In genomic region chr11:28365209-28365928, GRCm38 (mm10) we compare ENCODE assay signal across 8 mouse cellular contexts. TPM values are rescaled to one million over a fixed set of nuclear protein-coding genes. Genes with fewer than 3 reads are reported as not detected.
DNase-seq lines count a peak whose midpoint lies in the region; ATAC-seq and TF ChIP-seq lines count a peak whose summit lies in the region.

No protein-coding gene starts in this region.

- no peaks in the 10 kb centered on the region for H3K9me3 ChIP-seq in embryonic facial prominence, embryonic 13.5 days
- no peaks in the 10 kb centered on the region for H3K9me3 ChIP-seq in heart, embryonic 10.5 days
- 0 out of 2 replicates have a peak, but pooled peaks cover 3% of the 10 kb centered on the region for H3K9me3 ChIP-seq in limb, embryonic 12.5 days
- no peaks in the 10 kb centered on the region for H3K9me3 ChIP-seq in midbrain, embryonic 13.5 days

- H3K4me1 ChIP-seq in embryonic facial prominence, embryonic 13.5 days: 0 out of 2 replicates have a peak, but pooled peaks cover 8% of the 10 kb centered on the region
- no peaks in the 10 kb centered on the region for H3K4me1 ChIP-seq in heart, embryonic 10.5 days
- H3K4me1 ChIP-seq in limb, embryonic 12.5 days (replicated peaks): no peaks in the 10 kb centered on the region; the same call in 1 of the 2 replicates
- H3K4me1 ChIP-seq in midbrain, embryonic 13.5 days (replicated peaks): peaks cover 9% of the 10 kb centered on the region; the same call in 1 of the 2 replicates

- no peak for TF ChIP-seq POLR2A in brain, embryonic 14.5 days (IDR thresholded peaks at IDR 0.05; ENCODE audit: borderline replicate concordance, extremely low read depth, insufficient read depth, insufficient read length, poor library complexity, severe bottlenecking)

- peak; percentile 96 for DNase-seq in brain, embryonic 14.5 days (ENCODE audit: low read depth)
- peak; percentile 92 for DNase-seq in heart, embryonic 10.5 days (ENCODE audit: low spot score)
- peak; percentile 83 for DNase-seq in kidney, adult 9 months
- DNase-seq in skeletal muscle tissue, adult 2 months (ENCODE audit: low read depth, low spot score): peak; percentile 25
- no peak for DNase-seq in MN1 (ENCODE audit: low spot score)

- peak overlapping the region; percentile 16; the same call in 1 of the 2 replicates for H3K27ac ChIP-seq in embryonic facial prominence, embryonic 13.5 days
- H3K27ac ChIP-seq in heart, embryonic 10.5 days: peak overlapping the region; percentile 86
- H3K27ac ChIP-seq in limb, embryonic 12.5 days: peak overlapping the region; percentile 67
- peak overlapping the region; percentile 72 for H3K27ac ChIP-seq in midbrain, embryonic 13.5 days

- no peaks in the 10 kb centered on the region for H3K36me3 ChIP-seq in embryonic facial prominence, embryonic 13.5 days
- H3K36me3 ChIP-seq in heart, embryonic 10.5 days: no peaks in the 10 kb centered on the region
- H3K36me3 ChIP-seq in limb, embryonic 12.5 days: no peaks in the 10 kb centered on the region
- H3K36me3 ChIP-seq in midbrain, embryonic 13.5 days: no peaks in the 10 kb centered on the region

- H3K27me3 ChIP-seq in embryonic facial prominence, embryonic 13.5 days: no peaks in the 10 kb centered on the region
- H3K27me3 ChIP-seq in heart, embryonic 10.5 days (ENCODE audit: insufficient read depth, poor library complexity, severe bottlenecking): no peaks in the 10 kb centered on the region
- H3K27me3 ChIP-seq in limb, embryonic 12.5 days: no peaks in the 10 kb centered on the region
- peaks cover 17% of the 10 kb centered on the region for H3K27me3 ChIP-seq in midbrain, embryonic 13.5 days

- H3K9ac ChIP-seq in embryonic facial prominence, embryonic 13.5 days: peak overlapping the region; percentile 64
- H3K9ac ChIP-seq in limb, embryonic 12.5 days (replicated peaks): peak overlapping the region; percentile 40
- H3K9ac ChIP-seq in midbrain, embryonic 13.5 days (replicated peaks): peak overlapping the region; percentile 57

- H3K4me2 ChIP-seq in embryonic facial prominence, embryonic 13.5 days: peak overlapping the region; percentile 71
- peak overlapping the region; percentile 59 for H3K4me2 ChIP-seq in limb, embryonic 12.5 days
- H3K4me2 ChIP-seq in midbrain, embryonic 13.5 days (replicated peaks): peak overlapping the region; percentile 51

- TF ChIP-seq CTCF in brain, embryonic 14.5 days (IDR thresholded peaks at IDR 0.05; ENCODE audit: borderline replicate concordance, extremely low read depth, insufficient read depth, insufficient read length): no peak

- H3K4me3 ChIP-seq in embryonic facial prominence, embryonic 13.5 days: peak overlapping the region; percentile 42
- peak overlapping the region; percentile 61 for H3K4me3 ChIP-seq in heart, embryonic 10.5 days
- H3K4me3 ChIP-seq in limb, embryonic 12.5 days (replicated peaks): peak overlapping the region; percentile 31
- H3K4me3 ChIP-seq in midbrain, embryonic 13.5 days (replicated peaks): peak overlapping the region; percentile 28

- ATAC-seq in embryonic facial prominence, embryonic 13.5 days (ENCODE audit: insufficient number of reproducible peaks, insufficient read depth, low FRiP score, low TSS enrichment, low read depth): peak; percentile 71
- peak; percentile 78 for ATAC-seq in limb, embryonic 12.5 days (ENCODE audit: insufficient number of reproducible peaks, insufficient read depth, low FRiP score, low TSS enrichment, low read depth)
- ATAC-seq in midbrain, embryonic 13.5 days: peak; percentile 97

- 6% methylated on average over 26 of the region's 26 CpGs for WGBS in embryonic facial prominence, embryonic 13.5 days
- 9% methylated on average over 26 of the region's 26 CpGs for WGBS in heart, embryonic 10.5 days
- 5% methylated on average over 26 of the region's 26 CpGs for WGBS in limb, embryonic 12.5 days
- 2% methylated on average over 26 of the region's 26 CpGs for WGBS in midbrain, embryonic 13.5 days

RNA-seq across cellular contexts. Expression of gene Gm6685, which starts 25.7 kb away (rescaled TPM):
- polyA plus RNA-seq in brain, embryonic 14.5 days (2012; rRNA removed): 0.16 and 0.29 TPM in 2 replicates
- polyA plus RNA-seq in embryonic facial prominence, embryonic 13.5 days (2015; fragmentation: Nextera tagmentation; extraction: Ambion mirVana): not detected in 2 replicates
- not detected in 2 replicates for polyA plus RNA-seq in heart, embryonic 10.5 days (2016; fragmentation: Nextera tagmentation; extraction: Ambion mirVana)
- polyA plus RNA-seq in limb, embryonic 12.5 days (2016; fragmentation: Nextera tagmentation; extraction: Ambion mirVana): not detected in 2 replicates
- 0.43 TPM in 1 of 2 replicates, not detected in the other for polyA plus RNA-seq in midbrain, embryonic 13.5 days (2015; fragmentation: Nextera tagmentation; extraction: Ambion mirVana)

Comparison
In these comparisons a context has a peak if more than half of its experiments do, and no peak if none do; other contexts are left out.
1. H3K27ac ChIP-seq: peak in every context shown above with its lines; median percentile 86 in heart, embryonic 10.5 days; 72 in midbrain, embryonic 13.5 days; 67 in limb, embryonic 12.5 days; 16 in embryonic facial prominence, embryonic 13.5 days.